Mouse (Mus musculus): ENCODE measurements around the gene Araf. TPM values are rescaled to one million over a fixed set of nuclear protein-coding genes. Genes with fewer than 3 reads are reported as not detected.
A peak's percentile ranks its signal among the peaks of the same experiment; 100 is the strongest.
"Not testable (repeated sequence)": the region's sequence is repeated elsewhere in the genome, so short reads cannot be mapped to it uniquely, and the experiment has no call there.

Gene Araf
- total and polyA plus RNA-seq, 2 experiments from 2014 or later = 310 to 392 TPM

- TF ChIP-seq CTCF (IDR thresholded peaks at IDR 0.05; ENCODE audit: low read depth) = 0 out of 2 replicates have a peak, but pooled peaks have one; percentile 21
- H3K4me2 ChIP-seq (ENCODE audit: low read depth, low read length); H3K9ac ChIP-seq (replicated peaks; ENCODE audit: low read length); ATAC-seq; H3K27me3 ChIP-seq (ENCODE audit: insufficient read depth, low read length); H3K4me3 ChIP-seq (ENCODE audit: low read length); H3K27ac ChIP-seq; H3K9me3 ChIP-seq (ENCODE audit: low read length); H3K4me1 ChIP-seq (ENCODE audit: insufficient read depth, low read length); H3K36me3 ChIP-seq (ENCODE audit: insufficient read depth, low read length): not testable (repeated sequence)
- 42% methylated on average over 1 of the region's 1 CpGs for WGBS
- DNase-seq (ENCODE audit: low spot score) = peak; percentile 6
Observed at GRCm38 (mm10) chrX:20804301-20804700, 6.7 kb downstream of the Araf start.

GRCm38 (mm10) chrX:20806295-20806694 lies 8.7 kb downstream of the Araf start:
- ATAC-seq (no peak), DNase-seq (ENCODE audit: low spot score) (no peak)
- Histone ChIP-seq H3K9me3 (ENCODE audit: low read length) (no peaks in the 10 kb centered on the region), H3K4me2 (ENCODE audit: low read depth, low read length) (no peak overlapping the region), H3K27ac (no peak overlapping the region), H3K9ac (replicated peaks; ENCODE audit: low read length) (no peak overlapping the region), H3K36me3 (ENCODE audit: insufficient read depth, low read length) (no peaks in the 10 kb centered on the region), H3K4me3 (ENCODE audit: low read length) (no peak overlapping the region), H3K4me1 (ENCODE audit: insufficient read depth, low read length) (no peaks in the 10 kb centered on the region), H3K27me3 (ENCODE audit: insufficient read depth, low read length) (no peaks in the 10 kb centered on the region)
- TF ChIP-seq CTCF (IDR thresholded peaks at IDR 0.05; ENCODE audit: low read depth) = no peak
- 92% methylated on average over 1 of the region's 1 CpGs for WGBS

GRCm38 (mm10) chrX:20816974-20817373 lies 19.4 kb downstream of the Araf start:
- no peak for TF ChIP-seq CTCF (IDR thresholded peaks at IDR 0.05; ENCODE audit: low read depth)
- ATAC-seq = no peak
- Histone ChIP-seq H3K9me3 (ENCODE audit: low read length) (no peaks in the 10 kb centered on the region), H3K4me1 (ENCODE audit: insufficient read depth, low read length) (no peaks in the 10 kb centered on the region), H3K27me3 (ENCODE audit: insufficient read depth, low read length) (no peaks in the 10 kb centered on the region), H3K27ac (no peak overlapping the region), H3K36me3 (ENCODE audit: insufficient read depth, low read length) (no peaks in the 10 kb centered on the region), H3K4me3 (ENCODE audit: low read length) (no peak overlapping the region), H3K4me2 (ENCODE audit: low read depth, low read length) (no peak overlapping the region), H3K9ac (replicated peaks; ENCODE audit: low read length) (no peak overlapping the region)
- WGBS = 64% methylated on average over 6 of the region's 6 CpGs
- peak; percentile 2 for DNase-seq (ENCODE audit: low spot score)

DNA sequence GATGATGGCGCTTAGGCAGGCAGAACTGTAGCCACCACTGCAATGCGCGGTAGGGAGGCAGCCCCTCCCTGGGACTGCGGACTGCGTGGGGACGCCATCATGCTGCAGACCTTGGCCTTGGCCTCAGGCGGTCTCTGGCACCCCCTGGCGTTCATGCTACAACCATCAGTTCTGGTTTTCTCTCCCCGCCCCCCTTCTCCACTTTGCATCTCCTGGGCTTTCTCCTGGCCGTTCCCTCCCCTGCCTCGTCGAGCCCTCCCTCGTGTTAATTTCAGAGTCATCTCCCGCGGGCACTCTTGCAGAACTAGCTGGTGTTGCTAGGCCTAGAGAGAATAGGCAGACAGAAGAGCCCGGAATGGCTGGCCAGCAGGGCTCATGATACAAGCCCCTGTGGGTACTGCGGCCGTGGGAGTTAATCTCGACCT lies 21.6 kb downstream of the Araf start:
- ATAC-seq = peak; percentile 94
- H3K36me3 ChIP-seq (ENCODE audit: insufficient read depth, low read length) = no peaks in the 10 kb centered on the region
- H3K27ac ChIP-seq = peak overlapping the region; percentile 84
- peak overlapping the region; percentile 56 for H3K4me2 ChIP-seq (ENCODE audit: low read depth, low read length)
- H3K27me3 ChIP-seq (ENCODE audit: insufficient read depth, low read length) = no peaks in the 10 kb centered on the region
- H3K9me3 ChIP-seq (ENCODE audit: low read length) = no peaks in the 10 kb centered on the region
- peak overlapping the region; percentile 24 for H3K4me3 ChIP-seq (ENCODE audit: low read length)
- WGBS = 36% methylated on average over 19 of the region's 19 CpGs
- peak; percentile 87 for DNase-seq (ENCODE audit: low spot score)
- peak; percentile 78 for TF ChIP-seq CTCF (IDR thresholded peaks at IDR 0.05; ENCODE audit: low read depth)
- H3K9ac ChIP-seq (replicated peaks; ENCODE audit: low read length) = no peak overlapping the region; the same call in 1 of the 2 replicates
- H3K4me1 ChIP-seq (ENCODE audit: insufficient read depth, low read length) = no peaks in the 10 kb centered on the region

DNA sequence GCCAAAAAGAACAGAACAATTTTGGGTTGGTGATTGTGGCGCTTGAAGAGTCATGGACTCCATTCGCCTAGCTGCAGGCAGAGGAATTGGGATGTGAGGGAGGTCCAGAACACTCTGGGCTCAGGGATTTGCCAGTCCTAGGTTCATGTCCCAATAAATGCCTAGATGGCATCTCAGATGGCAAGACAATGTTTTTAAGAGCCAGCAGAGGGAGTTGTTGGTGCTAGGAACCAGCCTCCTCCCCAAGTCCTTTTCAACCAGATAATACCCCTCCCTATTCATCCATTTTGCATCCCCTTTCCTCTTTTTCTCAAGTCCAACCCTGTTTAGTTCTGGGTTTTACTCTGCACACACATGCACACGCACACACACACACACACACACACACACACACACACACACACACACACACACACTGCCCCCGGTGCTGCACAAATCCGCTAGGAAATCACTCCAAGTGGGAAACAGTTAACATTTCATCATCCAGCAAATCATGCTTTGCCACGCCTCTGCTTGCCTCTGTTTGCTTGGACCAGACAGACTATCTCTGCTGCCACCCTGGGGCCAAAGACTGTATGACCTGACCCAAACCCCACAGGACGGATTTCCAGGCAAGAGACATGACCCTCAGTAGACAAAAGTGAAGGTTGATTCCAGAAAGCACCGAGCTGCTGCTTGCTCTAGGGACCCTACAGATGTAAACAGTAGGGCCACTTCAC lies 22.3 kb downstream of the Araf start:
- Histone ChIP-seq H3K9me3 (ENCODE audit: low read length) (no peaks in the 10 kb centered on the region), H3K36me3 (ENCODE audit: insufficient read depth, low read length) (no peaks in the 10 kb centered on the region), H3K27ac (peak overlapping the region; percentile 84), H3K4me2 (ENCODE audit: low read depth, low read length) (peak overlapping the region; percentile 56), H3K4me1 (ENCODE audit: insufficient read depth, low read length) (no peaks in the 10 kb centered on the region), H3K4me3 (ENCODE audit: low read length) (peak overlapping the region; percentile 24), H3K9ac (replicated peaks; ENCODE audit: low read length) (no peak overlapping the region; the same call in 1 of the 2 replicates), H3K27me3 (ENCODE audit: insufficient read depth, low read length) (no peaks in the 10 kb centered on the region)
- 53% methylated on average over 8 of the region's 8 CpGs for WGBS
- DNase-seq (ENCODE audit: low spot score) (peak; percentile 68), ATAC-seq (peak; percentile 77)
- TF ChIP-seq CTCF (IDR thresholded peaks at IDR 0.05; ENCODE audit: low read depth) = peak; percentile 48

DNA sequence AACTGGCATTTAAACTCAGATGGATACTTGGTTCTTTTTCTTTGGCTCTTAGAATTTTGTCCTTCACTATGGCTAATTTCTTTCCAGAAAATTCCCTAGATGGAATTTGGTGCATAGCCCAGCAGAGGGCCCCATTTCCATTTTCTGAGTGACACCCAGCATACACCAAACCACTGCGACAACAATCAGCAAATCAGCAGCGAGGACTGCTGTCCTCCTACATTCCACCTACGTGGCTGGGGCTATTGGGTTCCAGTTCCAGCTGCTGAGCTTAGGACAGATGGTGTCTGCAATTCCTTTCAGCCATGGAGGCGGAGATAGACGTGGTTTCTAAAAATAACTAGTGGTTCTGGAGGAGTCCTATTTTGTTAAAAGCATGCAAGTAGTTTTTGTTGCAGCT lies 31.3 kb downstream of the Araf start:
- TF ChIP-seq CTCF (IDR thresholded peaks at IDR 0.05; ENCODE audit: low read depth) = peak; percentile 54
- DNase-seq (ENCODE audit: low spot score) = peak; percentile 71
- Histone ChIP-seq H3K9ac (replicated peaks; ENCODE audit: low read length) (no peak overlapping the region), H3K27me3 (ENCODE audit: insufficient read depth, low read length) (no peaks in the 10 kb centered on the region), H3K4me1 (ENCODE audit: insufficient read depth, low read length) (no peaks in the 10 kb centered on the region), H3K4me2 (ENCODE audit: low read depth, low read length) (no peak overlapping the region), H3K4me3 (ENCODE audit: low read length) (no peak overlapping the region), H3K9me3 (ENCODE audit: low read length) (no peaks in the 10 kb centered on the region), H3K36me3 (ENCODE audit: insufficient read depth, low read length) (no peaks in the 10 kb centered on the region), H3K27ac (no peak overlapping the region)
- ATAC-seq = peak; percentile 92
- WGBS = 28% methylated on average over 5 of the region's 5 CpGs

DNA sequence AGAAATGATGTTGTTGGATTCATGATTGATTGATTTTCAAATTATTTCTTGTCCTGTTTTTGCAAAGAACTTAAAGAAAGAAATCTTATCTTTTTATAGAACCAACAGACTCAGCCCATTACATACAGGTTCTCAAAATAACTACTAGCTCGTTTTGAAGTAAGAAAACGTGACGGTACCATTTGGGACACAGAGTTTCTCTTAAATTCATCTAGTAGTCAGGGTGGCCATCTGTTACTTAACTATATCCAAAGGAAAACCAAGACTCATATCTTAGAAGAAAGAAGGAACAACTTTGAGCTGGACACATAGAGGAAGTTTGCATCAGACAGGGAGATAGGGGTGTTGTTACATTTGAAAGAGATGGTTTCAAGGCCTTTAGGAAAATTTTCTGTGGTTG lies 49.6 kb downstream of the Araf start:
- H3K9ac ChIP-seq (replicated peaks; ENCODE audit: low read length) = no peak overlapping the region
- no peak overlapping the region for H3K4me3 ChIP-seq (ENCODE audit: low read length)
- H3K4me1 ChIP-seq (ENCODE audit: insufficient read depth, low read length) = no peaks in the 10 kb centered on the region
- H3K4me2 ChIP-seq (ENCODE audit: low read depth, low read length) = no peak overlapping the region
- ATAC-seq (no peak), DNase-seq (ENCODE audit: low spot score) (no peak)
- H3K27me3 ChIP-seq (ENCODE audit: insufficient read depth, low read length) = no peaks in the 10 kb centered on the region
- H3K9me3 ChIP-seq (ENCODE audit: low read length) = no peaks in the 10 kb centered on the region
- no peak for TF ChIP-seq CTCF (IDR thresholded peaks at IDR 0.05; ENCODE audit: low read depth)
- WGBS = 90% methylated on average over 3 of the region's 3 CpGs
- 0 out of 2 replicates have a peak overlapping the region, but pooled peaks have one; percentile 78 for H3K27ac ChIP-seq
- H3K36me3 ChIP-seq (ENCODE audit: insufficient read depth, low read length) = no peaks in the 10 kb centered on the region

All from hindbrain, postnatal 0 days (tissue).